Mouse (Mus musculus) spleen, postnatal 10 days (tissue): ENCODE results near the gene Rps25.
A peak's percentile ranks its signal among the peaks of the same experiment; 100 is the strongest.
"Not testable (repeated sequence)": the region's sequence is repeated elsewhere in the genome, so short reads cannot be mapped to it uniquely, and the experiment has no call there.

ENCODE experiments used
- DNase-seq, 2 experiments: peaks; one replicate each; pipeline ENCODE4 v3.0.0; 2021 to 2022; ENCODE audit warnings: low spot score in 2 of 2

Gene Rps25

DNA sequence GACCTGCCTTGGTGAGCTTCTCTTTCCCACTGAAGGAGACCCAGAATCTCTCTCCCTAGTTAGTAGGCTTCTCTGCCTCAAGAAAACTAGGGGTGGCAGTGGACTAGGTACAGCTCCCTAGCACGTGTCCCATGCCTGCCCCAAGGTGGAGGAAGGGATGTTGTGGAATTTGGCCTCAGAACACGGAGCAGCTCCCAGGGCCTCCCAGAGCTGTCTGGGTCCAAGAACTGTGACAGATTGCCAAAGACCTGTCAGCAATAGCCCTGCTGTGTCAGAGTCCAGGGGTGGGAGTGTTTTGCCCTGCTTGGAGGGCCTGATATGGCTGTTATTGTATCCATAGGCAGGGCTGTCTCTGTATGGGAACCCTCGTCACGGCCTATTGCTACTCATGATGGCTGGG lies 5.9 kb upstream of the Rps25 start:
- DNase-seq: no peak

DNA sequence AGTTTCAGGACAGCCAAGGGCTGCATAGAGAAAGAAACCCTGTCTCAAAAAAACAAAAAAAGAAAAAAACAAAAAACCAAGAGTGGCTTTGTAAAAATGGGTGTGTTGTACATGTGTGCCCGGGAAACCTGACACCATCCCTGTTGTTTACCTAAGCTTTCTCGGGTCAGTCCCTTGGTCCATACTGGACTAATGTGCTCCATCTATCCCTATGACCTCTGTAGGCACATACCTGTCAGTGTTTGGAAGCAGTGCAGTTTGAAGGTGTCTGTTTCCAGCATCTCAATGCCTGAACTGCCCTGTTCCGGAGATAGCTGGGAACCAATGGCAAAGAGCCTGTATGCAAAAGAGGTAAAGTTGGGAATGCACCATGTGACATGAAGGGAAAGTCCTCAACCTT lies 1.9 kb upstream of the Rps25 start:
- DNase-seq: no peak

DNA sequence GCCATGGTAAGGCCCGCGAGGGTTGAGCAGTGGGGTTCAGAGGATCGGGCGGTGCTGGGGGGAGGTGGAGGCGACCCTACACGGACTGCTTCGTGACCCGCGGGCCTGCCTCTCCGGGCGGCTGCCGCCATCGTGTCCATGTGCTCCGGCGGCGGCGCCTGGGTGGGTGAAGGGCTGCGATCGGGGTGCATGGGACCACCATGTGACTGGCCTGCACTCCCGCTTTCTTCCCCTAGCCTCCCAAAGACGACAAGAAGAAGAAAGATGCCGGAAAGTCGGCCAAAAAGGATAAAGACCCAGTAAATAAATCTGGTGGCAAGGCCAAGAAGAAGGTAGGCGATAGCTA lies 786 bp downstream of the Rps25 start:
- no peak for DNase-seq

DNA sequence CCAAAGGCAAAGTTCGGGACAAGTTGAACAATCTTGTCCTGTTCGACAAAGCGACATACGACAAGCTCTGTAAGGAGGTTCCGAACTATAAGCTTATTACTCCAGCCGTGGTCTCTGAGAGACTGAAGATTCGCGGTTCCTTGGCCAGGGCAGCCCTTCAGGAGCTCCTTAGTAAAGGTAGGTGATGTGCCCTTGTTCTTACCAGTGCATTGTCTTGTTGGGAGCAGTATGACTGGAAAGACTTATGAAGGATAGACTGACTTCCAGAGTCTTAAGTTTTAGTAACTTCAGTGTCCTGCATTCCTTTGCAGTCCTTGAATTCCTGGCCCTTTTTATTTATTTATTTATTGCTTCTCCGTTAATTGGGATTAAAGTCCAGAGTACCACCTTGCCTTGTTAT lies 1.8 kb downstream of the Rps25 start:
- DNase-seq: not testable (repeated sequence)

DNA sequence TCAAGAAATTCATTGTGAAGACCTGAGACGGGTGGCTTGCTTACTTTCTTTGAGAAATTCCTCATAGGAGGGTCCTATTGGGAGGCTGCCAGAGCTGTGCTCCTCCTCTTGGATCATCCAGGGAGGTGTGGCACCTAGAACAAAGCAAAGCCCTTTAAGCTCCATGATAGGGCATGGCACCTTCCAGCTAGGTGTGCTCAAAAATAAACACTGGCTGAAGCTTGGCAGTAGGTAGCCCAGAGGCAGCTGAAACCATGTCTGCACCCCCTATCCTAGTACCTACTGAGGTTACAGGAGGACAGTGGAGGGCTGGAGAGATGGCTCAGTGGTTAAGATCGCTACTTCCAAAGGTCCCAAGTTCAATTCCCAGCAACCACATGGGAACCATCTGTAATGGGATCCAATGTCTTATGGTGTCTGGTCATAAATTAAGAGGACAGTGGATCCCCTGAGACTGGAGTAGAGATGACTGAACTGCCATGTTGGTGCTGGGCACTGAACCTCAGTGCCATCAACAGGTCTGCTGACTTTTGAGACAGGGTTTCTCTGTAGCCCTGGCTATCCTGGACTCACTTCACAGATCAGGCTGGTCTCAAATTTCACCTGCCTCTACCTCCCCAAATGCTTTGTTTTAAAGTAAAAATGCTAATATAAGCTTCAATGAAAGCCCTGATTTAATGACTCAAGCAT lies 3.9 kb downstream of the Rps25 start:
- no peak for DNase-seq

DNA sequence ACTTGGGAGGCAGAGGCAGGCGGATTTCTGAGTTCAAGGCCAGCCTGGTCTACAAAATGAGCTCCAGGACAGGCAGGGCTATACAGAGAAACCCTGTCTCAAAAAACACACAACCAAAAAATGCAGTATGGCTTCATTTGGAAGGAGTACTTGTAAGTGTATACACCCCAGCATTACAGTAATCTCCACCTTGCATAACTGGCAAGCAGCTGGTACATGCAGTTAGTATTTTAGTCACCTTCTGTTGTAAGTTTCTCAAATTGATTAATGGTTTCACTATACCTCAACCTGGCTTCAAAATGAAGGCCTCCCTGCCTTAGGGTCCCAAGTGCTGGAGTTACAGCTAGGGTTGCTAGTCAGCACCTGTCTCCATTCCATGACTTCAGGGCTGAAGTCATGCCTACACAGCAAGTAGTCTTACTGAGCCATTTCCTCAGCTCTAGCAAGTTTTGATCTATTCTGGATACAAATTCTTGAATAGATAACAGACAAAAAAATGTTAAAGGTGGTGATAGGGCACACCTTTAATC lies 4.7 kb downstream of the Rps25 start:
- DNase-seq: no peak

DNA sequence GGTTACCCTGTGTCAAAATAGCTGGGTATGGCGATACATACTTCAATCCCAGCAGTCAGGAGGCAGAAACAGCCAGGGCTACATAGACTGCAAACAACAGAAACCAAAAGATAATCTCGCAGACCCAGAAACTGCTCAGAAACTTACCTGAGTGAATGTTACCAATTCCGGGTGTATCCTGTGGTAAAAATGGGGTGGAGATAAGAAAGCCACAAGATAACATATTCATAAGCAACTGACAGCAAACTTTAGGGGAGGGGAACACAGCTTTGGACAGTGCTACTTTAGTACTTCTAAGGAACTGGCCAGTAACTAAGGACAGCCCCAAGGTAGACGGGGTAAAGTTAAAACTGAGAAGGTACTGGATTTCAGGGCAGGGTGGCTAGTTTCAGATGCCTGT lies 5.4 kb downstream of the Rps25 start:
- DNase-seq: no peak

DNA sequence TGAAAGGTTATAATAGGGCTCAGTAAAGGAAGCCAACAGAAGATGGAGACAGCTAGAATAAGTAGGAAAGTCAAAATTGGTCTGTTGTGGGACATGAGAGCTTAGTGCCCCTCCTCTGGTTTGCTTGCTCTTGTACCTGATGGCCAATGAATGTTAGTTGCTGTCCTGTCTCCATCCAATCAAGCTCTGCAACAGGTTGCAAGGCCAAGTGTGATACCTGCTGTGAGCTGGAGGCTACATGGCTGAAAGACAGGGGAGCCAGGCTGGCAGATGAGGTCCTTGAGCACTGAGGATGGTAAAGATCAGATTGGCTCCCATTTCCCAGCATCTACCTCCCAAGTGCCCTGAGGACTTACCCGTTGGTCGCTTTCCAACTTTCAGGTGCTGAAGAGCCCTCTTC lies 5.8 kb downstream of the Rps25 start:
- no peak for DNase-seq

DNA sequence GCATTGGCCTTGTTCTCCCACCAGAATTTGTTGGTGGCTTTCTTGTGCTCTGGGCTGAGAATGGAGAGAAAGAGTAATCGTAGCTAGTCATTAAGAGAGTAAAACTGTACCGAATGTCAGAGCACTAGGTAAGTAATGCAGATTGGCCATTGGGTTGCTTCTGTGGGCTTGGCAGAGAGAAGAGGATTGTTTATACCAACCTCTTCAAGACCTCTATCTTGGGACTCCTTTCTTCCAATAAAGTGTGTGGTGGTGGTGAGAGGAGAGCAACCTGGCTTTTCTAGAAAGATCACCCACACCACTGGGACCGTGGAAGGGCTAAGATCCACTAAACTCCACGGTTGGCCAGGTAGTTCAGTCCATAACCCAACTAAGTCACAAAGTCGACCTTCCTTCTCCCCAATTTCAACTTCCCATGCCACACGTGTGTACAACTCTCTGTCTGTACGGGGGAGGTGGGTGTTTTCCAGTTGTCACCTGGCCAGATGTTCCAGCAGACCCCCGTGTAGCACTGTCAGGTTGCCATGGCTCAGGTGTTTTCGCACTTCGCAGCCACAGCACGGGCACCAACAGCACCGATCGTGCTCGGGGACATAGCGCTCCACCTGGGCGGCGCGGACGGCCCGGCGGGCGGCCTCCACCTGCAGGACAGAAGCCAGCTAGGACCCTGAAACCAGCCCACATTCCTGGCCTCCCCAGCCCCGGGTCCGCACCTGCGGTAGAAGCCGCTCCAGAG lies 10.4 kb downstream of the Rps25 start:
- DNase-seq: no peak

DNA sequence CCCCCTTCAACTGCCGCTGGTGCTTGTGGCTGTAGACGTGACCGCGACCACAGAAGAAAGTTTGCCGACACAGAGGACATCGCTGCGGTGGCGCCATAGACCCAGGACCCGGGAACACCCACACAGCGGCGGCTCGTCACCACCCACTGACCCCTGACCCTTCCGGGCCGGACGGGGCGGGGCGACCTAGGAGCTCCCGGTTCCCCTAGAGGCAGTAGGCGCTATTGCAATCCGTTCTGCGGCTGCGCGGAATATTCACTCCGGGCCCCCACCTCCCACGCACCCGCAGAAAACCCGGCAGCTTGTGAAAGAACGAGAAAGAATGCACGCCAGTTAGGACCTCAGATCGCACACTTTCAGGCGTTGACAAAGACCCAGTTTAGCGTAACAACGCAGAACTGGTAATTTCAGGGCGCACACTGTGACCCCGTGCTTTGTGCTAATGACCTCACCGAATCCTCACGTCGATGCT lies 11.0 kb downstream of the Rps25 start:
- peak; percentile 95 to 97 for DNase-seq

DNA sequence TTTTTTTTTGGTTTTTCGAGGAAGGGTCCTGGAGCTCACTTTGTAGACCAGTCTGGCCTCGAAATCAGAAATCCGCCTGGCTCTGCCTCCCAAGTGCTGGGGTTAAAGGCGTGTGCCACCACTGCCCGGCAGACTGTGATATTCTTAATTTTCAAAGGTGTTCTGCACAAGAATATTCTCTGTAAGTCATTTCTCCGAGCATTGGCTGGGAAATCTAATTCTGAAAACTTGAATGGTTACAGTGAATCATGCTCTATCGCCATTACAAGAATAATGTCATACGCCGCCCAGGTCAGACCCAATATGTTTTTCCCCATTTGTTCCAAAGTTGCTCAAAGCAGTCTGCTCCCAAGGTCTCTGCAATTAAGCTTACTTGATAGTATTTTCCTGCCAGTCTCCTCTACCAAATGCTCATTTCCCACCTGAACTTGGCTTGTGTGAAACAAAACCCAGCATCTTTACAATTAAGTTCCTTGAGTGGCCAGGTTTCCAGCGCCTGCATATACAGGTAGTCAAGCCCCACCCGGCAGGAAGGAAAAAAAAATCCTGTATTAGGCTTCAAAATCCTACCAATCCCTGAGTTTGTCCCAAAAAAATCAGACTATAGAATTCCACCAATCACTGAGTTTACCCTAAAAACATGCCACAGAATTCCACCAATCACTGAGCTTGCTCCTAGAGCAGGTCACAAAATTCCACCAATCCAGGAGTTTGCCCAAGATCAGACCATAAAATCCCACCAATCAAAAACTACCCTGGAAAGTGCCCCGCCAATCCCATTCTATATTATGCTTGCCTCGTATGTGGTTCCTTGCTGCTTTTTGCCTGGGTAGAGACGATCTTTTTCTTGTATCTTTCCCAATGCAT lies 11.8 kb downstream of the Rps25 start, which contains the start of gene Ccdc84:
Gene Ccdc84 (minus strand): TSS at position 51 of the 867 bp plus-strand sequence.
- no peak for DNase-seq

DNA sequence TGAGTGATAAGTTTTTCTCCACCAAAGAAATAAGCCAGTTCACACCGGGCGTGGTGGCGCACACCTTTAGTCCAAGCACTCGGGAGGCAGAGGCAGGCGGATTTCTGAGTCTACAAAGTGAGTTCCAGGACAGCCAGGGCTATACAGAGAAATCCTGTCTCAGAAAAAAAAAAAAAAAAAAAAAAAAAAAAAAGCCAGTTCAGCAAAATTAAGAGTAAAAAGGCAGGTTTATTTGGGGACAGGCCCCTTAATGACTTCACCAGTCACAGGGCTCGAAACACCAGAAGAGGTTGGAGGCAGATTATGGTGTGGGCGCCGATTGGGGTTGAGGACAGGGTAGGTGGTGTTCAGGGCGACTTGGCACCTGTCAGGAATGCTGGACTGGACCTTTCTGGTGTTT lies 12.8 kb downstream of the Rps25 start:
- DNase-seq: not testable (repeated sequence)

DNA sequence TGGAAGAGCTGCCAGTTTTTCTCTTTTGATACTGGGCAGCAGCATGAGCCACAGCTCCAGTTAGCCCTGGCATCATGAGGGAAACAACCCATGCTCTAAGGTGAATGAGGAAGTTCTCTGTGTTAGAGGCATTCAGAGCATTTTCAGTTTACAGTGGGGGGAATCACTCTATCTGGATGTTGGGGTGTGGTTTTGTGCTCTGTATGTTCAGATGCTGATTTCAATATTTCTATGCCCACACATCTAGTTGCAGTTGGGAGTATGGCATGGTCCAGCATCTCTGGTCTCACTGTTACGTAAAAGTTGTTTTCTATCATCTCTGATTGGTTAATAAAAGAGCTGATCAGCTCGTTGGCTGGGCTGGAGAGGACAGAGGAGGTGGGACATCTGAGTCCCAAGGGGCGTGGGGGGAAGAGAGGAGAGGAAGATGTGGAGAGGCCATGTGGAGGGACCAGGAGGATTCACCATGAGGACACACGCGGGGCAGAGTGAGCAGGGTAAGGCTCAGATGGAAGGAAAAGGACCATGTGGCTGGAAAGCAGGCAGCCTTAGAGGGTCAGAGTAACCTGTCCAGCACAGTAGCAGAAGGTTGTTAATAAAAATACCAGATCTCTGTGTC lies 13.4 kb downstream of the Rps25 start:
- DNase-seq: no peak

DNA sequence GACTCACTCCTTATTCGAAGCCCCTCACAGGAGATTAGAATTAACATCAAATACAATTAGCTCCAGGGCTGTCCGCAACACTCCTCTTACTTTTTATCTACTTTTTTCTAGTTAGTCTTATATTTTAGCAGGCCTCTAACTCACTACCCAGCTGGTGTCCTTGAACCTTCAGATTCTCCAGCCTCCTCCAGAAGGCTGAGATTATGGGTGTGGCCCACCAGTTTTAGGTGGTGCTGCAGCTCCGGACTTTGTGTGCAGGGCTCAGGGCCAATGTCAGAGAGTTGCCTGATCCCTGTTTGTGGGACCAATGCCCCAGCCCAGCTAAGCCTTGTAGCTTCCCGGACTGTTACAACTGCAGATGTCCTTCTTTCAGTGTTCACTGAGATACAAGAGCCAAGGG lies 16.6 kb downstream of the Rps25 start:
- no peak for DNase-seq

DNA sequence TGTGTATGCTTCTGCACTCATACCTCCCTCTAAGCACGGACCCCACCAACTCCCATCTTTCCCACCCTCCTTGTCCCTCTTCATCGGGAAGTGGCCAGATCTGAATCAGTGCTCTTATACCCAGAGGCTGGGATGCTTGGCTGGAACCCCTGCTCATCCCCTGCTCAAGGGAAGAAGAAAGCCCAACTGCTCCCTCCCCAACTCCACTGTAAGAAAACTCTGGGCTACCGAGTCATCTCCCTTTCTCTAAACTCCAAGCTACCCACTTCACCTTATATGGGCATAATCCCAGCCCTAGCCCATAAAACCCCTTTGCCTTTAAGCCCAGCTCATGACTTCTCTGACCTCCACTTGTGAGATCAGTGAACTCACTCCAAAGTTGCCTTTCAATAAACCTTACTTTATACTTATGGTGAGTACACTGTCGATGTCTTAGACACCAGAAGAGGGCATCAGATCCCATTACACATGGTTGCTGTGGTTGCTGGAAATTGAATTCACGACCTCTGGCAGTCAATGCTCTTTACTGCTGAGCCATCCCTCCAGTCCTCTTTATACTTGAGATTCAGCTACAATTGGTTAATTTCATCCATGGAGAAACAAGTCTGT lies 25.7 kb downstream of the Rps25 start:
- DNase-seq: no peak

DNA sequence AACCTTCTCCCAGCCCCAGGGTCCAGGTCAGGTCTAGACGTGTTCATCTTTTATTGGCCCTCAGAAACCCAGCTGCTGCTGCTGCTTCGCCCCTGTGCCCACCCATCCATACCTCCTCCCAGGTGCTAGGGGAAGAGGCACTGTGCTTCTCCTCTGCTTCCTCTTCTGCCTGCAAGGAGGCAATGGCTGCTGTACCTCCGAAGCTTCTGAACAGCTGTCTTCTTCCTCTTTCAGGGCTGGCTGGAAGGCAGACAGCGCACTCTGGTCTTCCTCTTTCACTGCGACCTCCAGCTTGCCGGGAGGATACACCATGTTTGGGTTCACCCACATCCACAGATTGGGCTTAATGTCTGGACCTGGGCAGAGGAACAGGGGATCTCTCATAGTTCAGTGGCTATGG lies 28.8 kb downstream of the Rps25 start:
- DNase-seq: peak in 1 of 2 experiments; percentile 50

DNA sequence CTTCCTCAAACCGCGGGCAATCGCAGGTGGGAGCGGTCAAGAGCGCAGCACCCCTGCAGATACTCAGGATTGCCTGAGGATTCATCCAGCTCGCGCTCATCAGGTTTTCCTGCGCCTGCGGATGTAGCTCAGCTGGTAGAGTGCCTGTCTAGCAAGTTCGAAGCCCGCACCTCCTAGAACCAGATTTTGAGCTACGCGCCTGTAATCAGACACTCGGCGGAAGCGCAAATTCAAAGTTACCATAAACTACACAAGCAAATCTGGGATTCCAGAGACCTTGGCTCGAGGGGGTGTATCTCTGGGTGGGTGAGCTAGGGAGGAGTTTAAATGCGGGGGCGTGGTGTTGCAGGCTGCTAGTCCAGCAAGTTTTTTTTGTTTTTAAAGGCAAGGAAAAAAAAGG lies 34.0 kb downstream of the Rps25 start, which contains the start of gene Foxr1:
Gene Foxr1 (minus strand): TSS at position 176 of the 400 bp plus-strand sequence.
- DNase-seq: no peak

DNA sequence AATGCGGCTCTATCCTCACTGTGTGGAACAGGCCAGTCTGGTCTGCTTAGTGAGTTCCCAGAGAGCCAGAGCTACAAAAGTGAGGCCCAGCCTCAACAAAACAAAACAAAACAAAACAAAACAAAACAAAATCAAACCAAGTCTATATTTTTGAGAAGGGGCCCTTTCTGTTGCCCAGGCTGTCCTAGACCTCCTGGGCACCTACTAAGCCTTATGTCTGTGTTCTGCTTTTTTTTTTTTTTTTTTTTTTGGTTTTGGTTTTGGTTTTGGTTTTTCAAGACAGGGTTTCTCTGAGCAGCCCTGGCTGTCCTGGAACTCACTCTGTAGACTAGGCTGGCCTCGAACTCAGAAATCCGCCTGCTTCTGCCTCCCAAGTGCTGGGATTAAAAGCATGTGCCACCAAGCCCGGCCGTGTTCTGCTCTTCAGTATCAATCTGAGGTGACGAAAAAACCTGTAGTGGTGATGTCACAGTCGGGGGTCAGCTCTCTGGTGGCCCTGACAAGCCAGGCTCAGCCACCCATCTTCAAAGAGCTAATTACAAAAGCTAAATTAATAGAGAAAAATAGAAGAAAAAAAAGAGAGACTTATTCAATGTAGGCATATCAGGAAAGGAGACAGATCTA lies 37.6 kb downstream of the Rps25 start:
- DNase-seq: not testable (repeated sequence)

DNA sequence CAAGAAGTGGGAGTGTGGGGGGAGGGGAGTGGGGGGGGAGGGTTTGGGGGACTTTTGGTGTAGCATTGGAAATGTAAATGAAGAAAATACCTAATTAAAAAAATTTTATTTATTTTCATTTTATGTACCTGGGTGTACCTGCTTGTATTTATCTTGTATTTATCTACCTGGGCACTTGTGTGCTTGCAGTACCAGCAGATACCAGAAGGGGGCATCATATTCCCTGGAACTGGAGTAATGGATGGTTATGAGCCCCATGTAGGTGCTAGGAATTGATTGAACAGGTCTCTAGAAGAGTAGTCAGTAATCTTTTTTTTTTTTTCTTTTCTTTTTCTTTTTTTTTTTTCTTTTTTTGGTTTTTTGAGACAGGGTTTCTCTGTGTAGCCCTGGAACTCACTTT lies 43.4 kb downstream of the Rps25 start:
- DNase-seq: peak in 1 of 2 experiments; percentile 46

DNA sequence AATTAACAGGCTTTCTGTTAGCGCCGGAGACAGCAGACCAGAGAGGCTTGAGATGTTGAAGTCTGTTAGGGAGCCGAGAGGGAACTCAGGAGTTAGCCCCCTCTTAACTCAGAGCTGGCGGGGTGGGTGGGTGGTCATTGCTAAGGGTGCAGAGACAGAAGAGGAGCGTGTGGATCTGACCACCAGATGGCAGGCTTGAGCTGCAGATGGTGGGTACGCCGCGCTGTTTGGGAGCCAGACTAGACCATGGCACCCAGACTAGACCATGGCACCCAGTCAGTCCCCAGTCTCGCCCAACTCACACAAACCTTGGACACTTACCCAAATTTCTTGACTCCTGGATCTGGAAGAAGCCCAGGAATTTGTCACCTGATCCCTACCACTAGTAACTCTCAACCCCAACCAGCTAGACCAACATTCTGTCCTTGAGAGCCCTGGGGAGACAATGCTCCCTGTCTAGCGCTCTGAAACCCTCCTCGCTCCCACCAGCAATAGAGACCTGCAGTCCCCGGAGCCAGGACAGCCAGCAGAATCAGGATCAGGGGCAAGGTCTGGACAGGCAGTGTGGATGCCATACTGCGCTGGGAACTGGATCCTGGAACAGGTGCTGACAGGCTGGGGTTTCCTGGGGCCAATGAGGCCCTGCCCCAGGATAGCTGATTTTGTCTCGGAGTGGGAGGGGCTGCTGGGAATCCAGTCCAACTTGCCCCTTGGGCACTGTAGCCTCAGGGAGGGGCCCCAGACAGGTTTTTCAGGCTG lies 47.4 kb downstream of the Rps25 start:
- peak; percentile 69 to 90 for DNase-seq
